Mouse (Mus musculus) cortical plate, adult 2 months (tissue): Measurements from ENCODE around the gene Cmtm8.

Experiments used
- CTCF ChIP-seq: fragments of 200-500 bp; IDR thresholded peaks from 2 replicates; pipeline ENCODE4 v1.5.1; 2011; ENCODE audit warnings: mild to moderate bottlenecking, control low read depth, low read length; ENCODE audit not compliant: insufficient read depth; ENCODE audit errors: extremely low read depth
- POLR2A ChIP-seq: fragments of 200-500 bp; IDR thresholded peaks from 2 replicates; pipeline ENCODE4 v1.6.1; 2011; ENCODE audit warnings: mild to moderate bottlenecking, low read length, control low read depth; ENCODE audit not compliant: insufficient read depth; ENCODE audit errors: extremely low read depth

GRCm38 (mm10) chr9:114781526-114782212 lies 62.3 kb downstream of the Cmtm8 start, which contains the start of gene Cmtm7:
- TF ChIP-seq CTCF: no peak
- no peak for TF ChIP-seq POLR2A
